Mouse (Mus musculus) forebrain, embryonic 16.5 days (tissue): ENCODE measurements around the gene Rspo1. TPM values are rescaled to one million over a fixed set of nuclear protein-coding genes. Genes with fewer than 3 reads are reported as not detected.

Experiments
- ATAC-seq: fragments of 200-750 bp; cut with Nextera tagmentation; 2 replicates; pipeline ENCODE4 v1.8.0; 2017; ENCODE audit warnings: mild to moderate bottlenecking, moderate library complexity
- H3K27ac ChIP-seq: fragments of 300-500 bp; sonication (generic); 2 replicates; pipeline ENCODE4 v1.5.1; 2014; ENCODE audit warnings: low read length, control low read depth
- H3K27me3 ChIP-seq: fragments of 300-500 bp; sonication (generic); replicated peaks from 2 replicates; pipeline ENCODE4 v1.6.1; 2014; ENCODE audit warnings: low read length; ENCODE audit not compliant: control insufficient read depth, insufficient read depth
- H3K36me3 ChIP-seq: fragments of 300-500 bp; sonication (generic); 2 replicates; pipeline ENCODE4 v1.6.1; 2014; ENCODE audit not compliant: control insufficient read depth, insufficient read depth
- H3K4me1 ChIP-seq: fragments of 300-500 bp; sonication (generic); replicated peaks from 2 replicates; pipeline ENCODE4 v1.6.1; 2014; ENCODE audit warnings: low read length; ENCODE audit not compliant: control insufficient read depth, insufficient read depth
- H3K4me2 ChIP-seq: fragments of 300-500 bp; sonication (generic); 2 replicates; pipeline ENCODE4 v1.6.1; 2014; ENCODE audit warnings: mild to moderate bottlenecking, low read length, control low read depth
- H3K4me3 ChIP-seq: fragments of 300-500 bp; sonication (generic); replicated peaks from 2 replicates; pipeline ENCODE4 v1.5.1; 2014; ENCODE audit warnings: mild to moderate bottlenecking, low read length, control low read depth
- H3K9ac ChIP-seq: fragments of 300-500 bp; sonication (generic); replicated peaks from 2 replicates; pipeline ENCODE4 v1.6.1; 2014; ENCODE audit warnings: low read depth, low read length, control low read depth
- H3K9me3 ChIP-seq: fragments of 300-500 bp; sonication (generic); 2 replicates; pipeline ENCODE4 v1.6.1; 2016; ENCODE audit warnings: low read length; ENCODE audit not compliant: control insufficient read depth
- WGBS: fragments of 180-500 bp; shearing (Covaris S2); extraction: QIAGEN DNeasy Blood & Tissue Kit; methylation state at CpG from one replicate; pipeline ENCODE4 v1.1.7; 2014; 5-methylcytosine and 5-hydroxymethylcytosine counted together
- polyA plus RNA-seq: library from polyadenylated mRNA; unstranded; fragments of >200 nt; fragmentation: Nextera tagmentation; extraction: Ambion mirVana; gene quantifications from 2 replicates; pipeline ENCODE4 v1.2.1, GENCODE M21; 2015

Rspo1 gene
- polyA plus RNA-seq, 1 experiment from 2014 or later: 1.1 TPM

DNA sequence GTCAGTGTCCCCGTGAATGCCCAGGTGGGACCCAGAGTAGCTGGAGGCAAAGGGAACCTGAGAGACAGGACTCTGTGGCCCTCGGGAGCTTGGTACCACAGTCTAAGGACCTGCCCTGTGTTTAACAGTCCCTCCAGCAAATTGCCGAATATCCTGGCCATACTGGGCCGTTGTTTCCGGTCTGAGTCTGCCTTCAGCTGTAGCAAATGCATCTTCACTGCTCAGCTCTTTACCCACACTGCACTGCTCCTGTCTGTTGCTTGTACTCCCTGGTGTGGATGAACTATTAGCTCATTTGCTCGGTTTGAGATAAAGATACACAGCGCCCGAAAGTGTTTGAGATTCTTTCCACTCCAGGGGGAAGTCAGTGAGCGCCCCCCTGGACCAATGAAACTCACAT is 2.2 kb downstream of the Rspo1 start:
- 23% methylated on average over 9 of the region's 9 CpGs for WGBS
- H3K4me2 ChIP-seq: no peak overlapping the region
- peaks cover 71% of the 10 kb centered on the region for H3K27me3 ChIP-seq
- H3K9ac ChIP-seq: no peak overlapping the region
- ATAC-seq: no peak
- H3K4me1 ChIP-seq: peaks cover 19% of the 10 kb centered on the region
- H3K27ac ChIP-seq: no peak overlapping the region
- H3K4me3 ChIP-seq: no peak overlapping the region
- no peaks in the 10 kb centered on the region for H3K9me3 ChIP-seq
- no peaks in the 10 kb centered on the region for H3K36me3 ChIP-seq

DNA sequence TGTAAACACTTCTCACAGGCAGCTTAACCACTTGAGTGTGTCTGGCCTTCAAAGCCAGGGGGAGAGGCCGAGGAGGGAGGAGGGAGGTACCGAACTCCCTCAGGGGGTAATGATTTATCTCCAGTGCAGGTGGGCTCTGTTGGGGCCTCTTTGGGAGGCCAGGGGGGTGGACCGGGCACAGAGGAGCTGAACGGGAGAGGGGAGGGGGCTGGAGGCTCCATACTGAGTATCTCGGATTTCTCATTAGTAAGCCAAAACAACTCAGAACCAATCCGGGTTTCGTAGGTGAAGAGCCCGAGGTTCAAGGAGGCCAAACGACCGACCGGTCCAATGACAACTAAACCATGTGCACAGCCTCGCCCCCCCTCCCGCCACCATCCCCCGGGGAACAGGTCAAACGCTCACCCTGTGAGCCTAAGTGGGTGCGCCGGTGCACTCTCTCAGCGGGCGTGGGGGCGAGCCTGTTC is 3.6 kb downstream of the Rspo1 start:
- H3K27me3 ChIP-seq: peaks cover 60% of the 10 kb centered on the region

DNA sequence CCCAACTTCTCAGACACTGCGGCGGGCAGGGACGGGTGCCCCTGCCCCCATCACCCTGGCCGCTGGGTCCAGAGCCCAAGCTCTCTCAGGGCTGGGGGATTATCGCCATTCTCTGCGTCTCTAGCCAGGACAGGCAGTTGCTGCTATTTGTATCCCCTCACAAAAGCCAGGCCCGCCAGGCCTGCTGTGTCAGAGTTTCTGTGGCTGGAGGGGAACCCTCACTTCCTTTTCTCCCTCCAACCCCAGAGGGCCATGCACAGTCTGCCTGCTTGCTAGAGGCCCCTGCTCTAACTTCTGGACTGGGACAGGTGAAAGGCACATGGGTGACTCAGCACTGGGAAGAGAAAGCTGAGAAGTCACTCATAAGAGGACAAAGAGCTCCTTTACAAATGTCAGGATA is 4.1 kb downstream of the Rspo1 start:
- Histone ChIP-seq H3K9me3 (no peaks in the 10 kb centered on the region), H3K9ac (no peak overlapping the region)

More for the DNA sequence above, 3.6 kb downstream of the Rspo1 start:
- 2% methylated on average over 20 of the region's 20 CpGs for WGBS
- Histone ChIP-seq H3K4me1 (peaks cover 19% of the 10 kb centered on the region), H3K4me2 (no peak overlapping the region), H3K36me3 (no peaks in the 10 kb centered on the region), H3K27ac (no peak overlapping the region), H3K9me3 (no peaks in the 10 kb centered on the region), H3K9ac (no peak overlapping the region), H3K4me3 (no peak overlapping the region)
- ATAC-seq: no peak

DNA sequence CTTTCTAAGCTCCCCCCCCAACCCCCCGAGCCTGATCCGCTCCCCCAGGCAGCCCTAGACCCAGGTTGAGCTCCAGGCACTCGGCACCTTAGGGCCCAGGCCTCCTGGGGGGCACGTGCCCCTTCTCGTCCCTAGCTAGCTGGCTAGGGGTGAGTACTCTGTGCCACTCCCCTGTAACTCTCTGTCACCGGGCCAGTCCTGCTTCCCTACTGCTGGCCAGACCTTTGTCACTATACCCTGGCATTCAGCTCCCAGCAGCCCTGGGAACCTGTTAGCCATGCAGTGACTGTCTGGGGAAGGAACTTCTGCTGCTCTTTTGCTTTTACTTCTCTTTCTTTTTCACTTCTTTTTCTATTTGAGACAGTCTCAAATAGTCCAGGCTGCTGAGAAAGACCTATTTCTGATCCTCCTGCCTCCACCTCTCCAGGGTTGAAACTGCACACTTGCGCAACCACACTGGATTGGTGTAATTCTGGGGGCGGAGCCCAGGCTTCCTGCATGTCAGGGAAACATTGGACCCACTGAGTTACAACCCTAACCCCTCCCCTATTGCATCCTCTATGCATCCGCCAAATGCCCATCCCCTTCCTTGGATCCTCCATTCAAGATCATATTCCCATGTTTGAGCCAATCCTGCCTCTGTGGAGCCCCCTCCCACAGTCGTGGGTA is 11.4 kb downstream of the Rspo1 start:
- Histone ChIP-seq H3K9ac (no peak overlapping the region), H3K4me2 (no peak overlapping the region)
- WGBS: 79% methylated on average over 10 of the region's 10 CpGs

More for the DNA sequence above, 4.1 kb downstream of the Rspo1 start:
- H3K27ac ChIP-seq: no peak overlapping the region
- H3K4me2 ChIP-seq: no peak overlapping the region
- H3K27me3 ChIP-seq: peaks cover 55% of the 10 kb centered on the region
- no peak overlapping the region for H3K4me3 ChIP-seq
- ATAC-seq: no peak
- H3K36me3 ChIP-seq: no peaks in the 10 kb centered on the region
- 2% methylated on average over 7 of the region's 7 CpGs for WGBS
- H3K4me1 ChIP-seq: peaks cover 19% of the 10 kb centered on the region

DNA sequence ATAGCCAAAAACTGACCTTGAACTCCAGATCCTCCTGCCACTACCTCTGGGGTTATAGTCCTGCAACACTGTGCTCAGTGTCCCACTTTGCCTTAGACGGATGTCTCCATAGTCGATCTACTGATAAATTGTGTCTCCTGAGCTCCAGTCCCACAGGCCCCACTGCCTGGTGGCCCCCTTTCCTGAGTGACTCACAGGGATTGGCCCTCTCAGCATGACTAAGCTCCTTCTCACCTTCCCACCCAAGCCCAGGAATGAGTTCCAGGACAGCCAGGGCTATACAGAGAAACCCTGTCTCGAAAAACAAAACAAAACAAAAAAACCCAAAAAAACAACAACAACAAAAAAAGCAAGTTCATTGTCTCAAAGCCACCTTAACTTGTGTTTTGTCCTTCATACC is 13.3 kb downstream of the Rspo1 start:
- H3K27me3 ChIP-seq: no peaks in the 10 kb centered on the region
- 89% methylated on average over 3 of the region's 3 CpGs for WGBS
- no peak overlapping the region for H3K4me2 ChIP-seq
- no peak overlapping the region for H3K27ac ChIP-seq
- no peak overlapping the region for H3K4me3 ChIP-seq
- H3K36me3 ChIP-seq: no peaks in the 10 kb centered on the region
- no peak for ATAC-seq
- H3K9ac ChIP-seq: no peak overlapping the region
- no peaks in the 10 kb centered on the region for H3K9me3 ChIP-seq
- no peaks in the 10 kb centered on the region for H3K4me1 ChIP-seq

More for the DNA sequence above, 11.4 kb downstream of the Rspo1 start:
- no peaks in the 10 kb centered on the region for H3K27me3 ChIP-seq
- H3K9me3 ChIP-seq: no peaks in the 10 kb centered on the region
- H3K27ac ChIP-seq: no peak overlapping the region
- no peaks in the 10 kb centered on the region for H3K4me1 ChIP-seq
- H3K36me3 ChIP-seq: no peaks in the 10 kb centered on the region
- ATAC-seq: no peak
- no peak overlapping the region for H3K4me3 ChIP-seq

DNA sequence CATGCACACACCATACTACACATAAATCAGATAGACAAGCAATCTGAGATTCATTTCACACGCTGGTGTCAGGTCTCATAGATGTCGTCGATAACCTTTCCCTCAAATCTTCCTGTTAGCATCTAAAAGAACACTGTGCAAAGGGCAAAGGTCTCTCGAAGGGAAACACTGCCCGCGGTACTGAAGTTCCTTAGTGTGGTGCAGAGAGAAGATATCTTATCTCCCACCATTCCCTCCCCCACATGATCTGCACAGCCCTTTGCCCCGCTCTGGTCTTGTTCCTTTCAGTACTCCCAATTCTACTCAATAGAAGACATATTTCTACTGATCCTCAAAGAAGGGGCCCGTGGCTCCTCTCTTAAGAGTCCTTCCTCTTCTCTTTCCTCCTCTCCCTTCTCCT is 16.7 kb downstream of the Rspo1 start:
- no peak overlapping the region for H3K27ac ChIP-seq
- H3K36me3 ChIP-seq: no peaks in the 10 kb centered on the region
- no peaks in the 10 kb centered on the region for H3K9me3 ChIP-seq
- H3K9ac ChIP-seq: no peak overlapping the region
- no peaks in the 10 kb centered on the region for H3K4me1 ChIP-seq
- no peak overlapping the region for H3K4me3 ChIP-seq
- H3K4me2 ChIP-seq: no peak overlapping the region
- ATAC-seq: no peak
- 87% methylated on average over 8 of the region's 8 CpGs for WGBS
- no peaks in the 10 kb centered on the region for H3K27me3 ChIP-seq

DNA sequence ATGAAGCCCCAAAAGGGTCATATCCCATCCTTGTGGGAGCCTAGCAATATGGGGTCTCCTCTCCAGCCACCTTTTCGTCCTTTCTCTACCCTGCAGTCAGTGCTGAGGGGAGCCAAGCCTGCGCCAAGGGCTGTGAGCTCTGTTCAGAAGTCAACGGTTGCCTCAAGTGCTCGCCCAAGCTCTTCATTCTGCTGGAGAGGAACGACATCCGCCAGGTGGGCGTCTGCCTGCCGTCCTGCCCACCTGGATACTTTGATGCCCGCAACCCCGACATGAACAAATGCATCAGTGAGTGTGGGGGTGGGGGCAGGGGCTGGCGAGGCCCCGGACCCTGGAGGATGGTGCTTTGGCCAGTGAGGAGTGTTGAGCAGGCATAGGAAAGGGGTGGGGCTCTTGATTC is 18.7 kb downstream of the Rspo1 start:
- Histone ChIP-seq H3K27me3 (no peaks in the 10 kb centered on the region), H3K27ac (no peak overlapping the region), H3K9ac (no peak overlapping the region), H3K4me1 (no peaks in the 10 kb centered on the region), H3K9me3 (no peaks in the 10 kb centered on the region), H3K4me2 (no peak overlapping the region), H3K36me3 (no peaks in the 10 kb centered on the region), H3K4me3 (no peak overlapping the region)
- ATAC-seq: no peak
- WGBS: 65% methylated on average over 12 of the region's 12 CpGs

DNA sequence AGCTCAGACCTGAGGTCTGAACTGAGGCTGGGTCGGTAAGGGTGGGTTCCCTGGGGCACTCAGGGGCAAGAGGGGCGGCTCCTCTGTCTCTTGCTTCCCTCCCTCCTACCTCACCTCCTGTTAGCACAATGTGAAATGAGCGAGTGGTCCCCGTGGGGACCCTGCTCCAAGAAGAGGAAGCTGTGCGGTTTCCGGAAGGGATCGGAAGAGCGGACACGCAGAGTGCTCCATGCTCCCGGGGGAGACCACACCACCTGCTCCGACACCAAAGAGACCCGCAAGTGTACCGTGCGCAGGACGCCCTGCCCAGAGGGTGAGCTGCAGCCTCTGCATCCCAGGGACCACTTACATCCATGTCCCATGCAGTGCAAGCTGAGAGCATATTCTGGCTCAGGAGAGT is 21.2 kb downstream of the Rspo1 start:
- Histone ChIP-seq H3K4me2 (no peak overlapping the region), H3K9ac (no peak overlapping the region), H3K36me3 (no peaks in the 10 kb centered on the region), H3K4me3 (no peak overlapping the region), H3K27me3 (no peaks in the 10 kb centered on the region), H3K9me3 (no peaks in the 10 kb centered on the region), H3K4me1 (no peaks in the 10 kb centered on the region), H3K27ac (no peak overlapping the region)
- 60% methylated on average over 15 of the region's 15 CpGs for WGBS
- ATAC-seq: no peak

DNA sequence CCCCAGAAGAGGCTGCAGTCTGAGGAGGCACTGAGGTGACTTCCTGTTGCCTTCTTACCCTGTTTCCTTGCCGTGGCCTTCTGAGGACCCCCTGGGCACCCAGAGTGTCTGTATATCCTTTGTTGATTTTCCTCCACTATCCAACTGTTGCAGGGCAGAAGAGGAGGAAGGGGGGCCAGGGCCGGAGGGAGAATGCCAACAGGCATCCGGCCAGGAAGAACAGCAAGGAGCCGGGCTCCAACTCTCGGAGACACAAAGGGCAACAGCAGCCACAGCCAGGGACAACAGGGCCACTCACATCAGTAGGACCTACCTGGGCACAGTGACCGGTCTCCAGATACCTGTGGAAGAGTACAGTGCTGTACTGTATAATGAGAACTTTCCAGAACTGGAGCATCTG is 22.0 kb downstream of the Rspo1 start:
- Histone ChIP-seq H3K27ac (no peak overlapping the region), H3K4me2 (no peak overlapping the region), H3K9ac (no peak overlapping the region), H3K4me3 (no peak overlapping the region), H3K4me1 (no peaks in the 10 kb centered on the region), H3K9me3 (no peaks in the 10 kb centered on the region), H3K27me3 (no peaks in the 10 kb centered on the region), H3K36me3 (no peaks in the 10 kb centered on the region)
- ATAC-seq: no peak
- 61% methylated on average over 6 of the region's 6 CpGs for WGBS

DNA sequence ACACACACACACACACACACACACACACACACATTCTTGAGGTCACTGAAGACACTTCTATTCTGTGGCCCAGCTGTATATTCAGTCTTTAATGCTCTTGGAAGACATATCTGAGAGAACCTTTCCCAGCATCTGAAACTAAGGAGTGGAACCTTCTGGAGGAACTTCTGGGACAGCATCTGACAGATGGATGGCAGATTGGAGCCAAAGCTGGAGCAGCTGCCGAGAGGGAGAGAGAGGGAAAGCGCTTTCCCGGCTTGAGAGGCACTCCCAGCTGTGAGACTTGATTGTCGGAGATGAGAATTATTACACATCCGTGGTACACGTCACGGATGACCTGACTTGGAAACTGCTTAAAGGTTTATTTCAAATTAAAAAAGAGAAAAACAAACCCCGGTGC is 22.5 kb downstream of the Rspo1 start:
- H3K9me3 ChIP-seq: no peaks in the 10 kb centered on the region
- no peak overlapping the region for H3K9ac ChIP-seq
- H3K36me3 ChIP-seq: no peaks in the 10 kb centered on the region
- H3K27ac ChIP-seq: no peak overlapping the region
- no peak overlapping the region for H3K4me3 ChIP-seq
- 72% methylated on average over 8 of the region's 8 CpGs for WGBS
- no peaks in the 10 kb centered on the region for H3K27me3 ChIP-seq
- H3K4me1 ChIP-seq: no peaks in the 10 kb centered on the region
- no peak overlapping the region for H3K4me2 ChIP-seq
- no peak for ATAC-seq
